Mouse (Mus musculus) MEL-GATA-1-ER (cell line): ENCODE data around the gene Gas7.

Source experiments
- DNase-seq: peaks from one replicate; pipeline ENCODE4 v3.0.0-alpha.2; 2012; ENCODE audit warnings: low read depth; ENCODE audit errors: extremely low read depth

Gas7 gene

GRCm38 (mm10) chr11:67653521-67654090 is 198.4 kb downstream of the Gas7 start:
- DNase-seq: no peak

GRCm38 (mm10) chr11:67654514-67654913 is 199.3 kb downstream of the Gas7 start:
- DNase-seq: no peak

GRCm38 (mm10) chr11:67655236-67655959 is 200.2 kb downstream of the Gas7 start:
- no peak for DNase-seq

GRCm38 (mm10) chr11:67656366-67656765 is 201.1 kb downstream of the Gas7 start:
- DNase-seq: no peak

- no peak for DNase-seq
Measured at GRCm38 (mm10) chr11:67656811-67657210, 201.6 kb downstream of the Gas7 start.

- peak; percentile 9 for DNase-seq
Measured at GRCm38 (mm10) chr11:67657685-67658382, 202.6 kb downstream of the Gas7 start.

- DNase-seq: no peak
Measured at GRCm38 (mm10) chr11:67661465-67661864, 206.2 kb downstream of the Gas7 start.

- no peak for DNase-seq
Measured at GRCm38 (mm10) chr11:67663437-67663836, 208.2 kb downstream of the Gas7 start.

- DNase-seq: no peak
Measured at GRCm38 (mm10) chr11:67664261-67664660, 209.0 kb downstream of the Gas7 start.

GRCm38 (mm10) chr11:67664918-67665317 is 209.7 kb downstream of the Gas7 start:
- no peak for DNase-seq

- DNase-seq: no peak
Measured at GRCm38 (mm10) chr11:67666129-67666528, 210.9 kb downstream of the Gas7 start.

GRCm38 (mm10) chr11:67667531-67668332 is 212.5 kb downstream of the Gas7 start:
- no peak for DNase-seq

GRCm38 (mm10) chr11:67668460-67669007 is 213.3 kb downstream of the Gas7 start:
- DNase-seq: no peak

GRCm38 (mm10) chr11:67670031-67670430 is 214.8 kb downstream of the Gas7 start:
- DNase-seq: no peak

- no peak for DNase-seq
Measured at GRCm38 (mm10) chr11:67672140-67672539, 216.9 kb downstream of the Gas7 start.

GRCm38 (mm10) chr11:67675562-67676540 is 220.6 kb downstream of the Gas7 start:
- peak; percentile 16 for DNase-seq

- no peak for DNase-seq
Measured at GRCm38 (mm10) chr11:67679300-67679699, 224.1 kb downstream of the Gas7 start.

GRCm38 (mm10) chr11:67679930-67680329 is 224.7 kb downstream of the Gas7 start:
- DNase-seq: no peak

- no peak for DNase-seq
Measured at GRCm38 (mm10) chr11:67681871-67682270, 226.6 kb downstream of the Gas7 start.

- no peak for DNase-seq
Measured at GRCm38 (mm10) chr11:67686109-67686508, 230.9 kb downstream of the Gas7 start.
